In the genomic region with DNA sequence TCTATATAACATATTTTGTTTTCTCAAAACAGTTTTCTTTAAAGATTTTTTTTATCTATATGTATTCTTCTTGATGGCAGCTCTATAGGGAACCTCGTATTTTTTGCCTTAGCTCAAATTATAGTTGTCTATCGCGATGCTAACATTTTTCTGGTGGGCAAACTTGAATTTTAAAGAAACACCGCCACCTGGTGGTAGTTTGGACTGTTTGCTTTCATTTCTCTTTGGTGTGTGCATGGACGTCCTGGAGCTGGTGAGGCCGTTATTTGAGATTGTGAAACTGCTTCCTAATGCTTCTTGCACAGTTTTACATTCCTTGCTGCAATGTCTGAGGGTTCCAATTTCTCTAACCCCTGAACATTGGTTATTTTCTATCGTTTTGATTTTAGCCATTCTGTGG, we compare ENCODE assay signal across 8 mouse cellular contexts. TPM values are rescaled to one million over a fixed set of nuclear protein-coding genes. Genes with fewer than 3 reads are reported as not detected.
DNase-seq lines count a peak whose midpoint lies in the region; ATAC-seq and TF ChIP-seq lines count a peak whose summit lies in the region.

No protein-coding gene starts in this region.

- H3K36me3 ChIP-seq in kidney, embryonic 15.5 days = no peaks in the 10 kb centered on the region
- no peaks in the 10 kb centered on the region for H3K36me3 ChIP-seq in kidney, adult 2 months (ENCODE audit: control insufficient read depth, insufficient read depth, low read length)
- no peaks in the 10 kb centered on the region for H3K36me3 ChIP-seq in limb, embryonic 14.5 days (ENCODE audit: control insufficient read depth, insufficient read depth, low read length)
- no peaks in the 10 kb centered on the region for H3K36me3 ChIP-seq in midbrain, embryonic 16.5 days (ENCODE audit: control insufficient read depth, insufficient read depth, low read length)

- no peak overlapping the region for H3K9ac ChIP-seq in kidney, embryonic 15.5 days
- no peak overlapping the region for H3K9ac ChIP-seq in limb, embryonic 14.5 days (ENCODE audit: low read depth, low read length, severe bottlenecking)
- H3K9ac ChIP-seq in midbrain, embryonic 16.5 days (ENCODE audit: low read depth, low read length) = no peak overlapping the region

- no peak for TF ChIP-seq POLR2A in kidney, adult 2 months (IDR thresholded peaks at IDR 0.05; ENCODE audit: low read depth, low read length)
- TF ChIP-seq POLR2A in limb, embryonic 14.5 days (IDR thresholded peaks at IDR 0.05; ENCODE audit: borderline replicate concordance, extremely low read depth, insufficient read depth, insufficient read length) = no peak

- no peaks in the 10 kb centered on the region for H3K4me1 ChIP-seq in kidney, embryonic 15.5 days
- no peaks in the 10 kb centered on the region for H3K4me1 ChIP-seq in kidney, adult 2 months (ENCODE audit: control insufficient read depth, insufficient read depth, low read length)
- H3K4me1 ChIP-seq in limb, embryonic 14.5 days (ENCODE audit: control insufficient read depth, insufficient read depth, low read length) = no peaks in the 10 kb centered on the region
- H3K4me1 ChIP-seq in midbrain, embryonic 16.5 days (ENCODE audit: control insufficient read depth, insufficient read depth, low read length) = no peaks in the 10 kb centered on the region

- H3K27me3 ChIP-seq in kidney, embryonic 15.5 days = no peaks in the 10 kb centered on the region
- H3K27me3 ChIP-seq in kidney, adult 2 months (replicated peaks; ENCODE audit: control insufficient read depth, insufficient read depth, low read length) = no peaks in the 10 kb centered on the region
- no peaks in the 10 kb centered on the region for H3K27me3 ChIP-seq in limb, embryonic 14.5 days (ENCODE audit: control insufficient read depth, insufficient read depth, low read length)
- no peaks in the 10 kb centered on the region for H3K27me3 ChIP-seq in midbrain, embryonic 16.5 days (ENCODE audit: control insufficient read depth, insufficient read depth, low read depth, low read length)

- WGBS in kidney, embryonic 15.5 days = 2% methylated on average over 7 of the region's 7 CpGs
- 2% methylated on average over 7 of the region's 7 CpGs for WGBS in kidney, adult 2 months
- 5% methylated on average over 7 of the region's 7 CpGs for WGBS in limb, embryonic 14.5 days
- WGBS in midbrain, embryonic 16.5 days = 2% methylated on average over 7 of the region's 7 CpGs

- no peak overlapping the region for H3K4me3 ChIP-seq in kidney, embryonic 15.5 days (replicated peaks)
- no peak overlapping the region for H3K4me3 ChIP-seq in kidney, adult 2 months (ENCODE audit: insufficient read depth, low read depth, low read length)
- no peak overlapping the region for H3K4me3 ChIP-seq in limb, embryonic 14.5 days (replicated peaks; ENCODE audit: low read length)
- no peak overlapping the region for H3K4me3 ChIP-seq in midbrain, embryonic 16.5 days (ENCODE audit: low read depth, low read length)

- peaks cover 3% of the 10 kb centered on the region; the same call in 1 of the 2 replicates for H3K9me3 ChIP-seq in kidney, embryonic 15.5 days (replicated peaks)
- no peaks in the 10 kb centered on the region for H3K9me3 ChIP-seq in limb, embryonic 14.5 days (ENCODE audit: control insufficient read depth, low read length)
- H3K9me3 ChIP-seq in midbrain, embryonic 16.5 days (replicated peaks; ENCODE audit: control insufficient read depth, low read length, poor library complexity, severe bottlenecking) = peaks cover 4% of the 10 kb centered on the region

- H3K4me2 ChIP-seq in kidney, embryonic 15.5 days = no peak overlapping the region
- no peak overlapping the region for H3K4me2 ChIP-seq in limb, embryonic 14.5 days (replicated peaks; ENCODE audit: low read depth, low read length, severe bottlenecking)
- H3K4me2 ChIP-seq in midbrain, embryonic 16.5 days (ENCODE audit: low read length) = no peak overlapping the region

- no peak for ATAC-seq in kidney, embryonic 15.5 days (replicated peaks; ENCODE audit: low FRiP score)
- peak; percentile 60; the same call in 1 of the 2 replicates for ATAC-seq in limb, embryonic 14.5 days (ENCODE audit: low FRiP score, low read depth)
- ATAC-seq in midbrain, embryonic 16.5 days = peak; percentile 81

- peak; percentile 68 for DNase-seq in kidney, adult 18-20 months
- peak; percentile 62 to 78 for DNase-seq in cerebellum, postnatal 25 days
- peak; percentile 22 to 45 for DNase-seq in gastrocnemius, adult 8-10 months (ENCODE audit: low spot score in 2 of 2)
- DNase-seq in kidney, adult 2 months = peak; percentile 85
- DNase-seq in limb, embryonic 14.5 days (ENCODE audit: low spot score) = peak; percentile 88
- peak; percentile 40 to 73 for DNase-seq in spleen, postnatal 14 days (ENCODE audit: low spot score in 2 of 2)

- no peak overlapping the region for H3K27ac ChIP-seq in kidney, embryonic 15.5 days
- no peak overlapping the region for H3K27ac ChIP-seq in kidney, adult 2 months (ENCODE audit: insufficient read depth, low read depth, low read length)
- H3K27ac ChIP-seq in limb, embryonic 14.5 days (replicated peaks; ENCODE audit: low read depth, low read length) = no peak overlapping the region
- H3K27ac ChIP-seq in midbrain, embryonic 16.5 days (ENCODE audit: low read length) = no peak overlapping the region

- peak; percentile 61 for TF ChIP-seq CTCF in kidney, adult 2 months (conservative IDR thresholded peaks at IDR 0.05; ENCODE audit: insufficient read depth, insufficient read length, low read depth, low read length)

RNA-seq across cellular contexts. Expression of gene Hsdl2, which starts 11.8 kb away (rescaled TPM):
- polyA plus RNA-seq in kidney, embryonic 15.5 days (2015; fragmentation: Nextera tagmentation; extraction: Ambion mirVana) = 24.1 and 25.4 TPM in 2 replicates
- 10 to 100 TPM; 46.2 to 62.6 (median 48.7) TPM for total RNA-seq in gastrocnemius, adult 8-10 months (2022)
- polyA plus RNA-seq in kidney, adult 2 months (2012; rRNA removed) = 21.0 and 27.8 TPM in 2 replicates
- 11.5 and 16.1 TPM in 2 replicates for polyA plus RNA-seq in limb, embryonic 14.5 days (2012; rRNA removed)
- polyA plus RNA-seq in limb, embryonic 14.5 days (2014; fragmentation: Nextera tagmentation; extraction: Ambion mirVana) = 19.6 and 22.8 TPM in 2 replicates
- polyA plus RNA-seq in midbrain, embryonic 16.5 days (2015; fragmentation: Nextera tagmentation; extraction: Ambion mirVana) = 31.5 and 34.5 TPM in 2 replicates

RNA-seq across cellular contexts. Expression of gene Ptbp3, which starts 20.4 kb away (rescaled TPM):
- 64.9 and 67.2 TPM in 2 replicates for polyA plus RNA-seq in kidney, embryonic 15.5 days (2015; fragmentation: Nextera tagmentation; extraction: Ambion mirVana)
- 1 to 10 TPM; 4.6 to 8.7 (median 6.6) TPM for total RNA-seq in gastrocnemius, adult 8-10 months (2022)
- 32.8 and 33.8 TPM in 2 replicates for polyA plus RNA-seq in kidney, adult 2 months (2012; rRNA removed)
- 27.1 and 30.7 TPM in 2 replicates for polyA plus RNA-seq in limb, embryonic 14.5 days (2012; rRNA removed)
- 53.1 and 56.0 TPM in 2 replicates for polyA plus RNA-seq in limb, embryonic 14.5 days (2014; fragmentation: Nextera tagmentation; extraction: Ambion mirVana)
- polyA plus RNA-seq in midbrain, embryonic 16.5 days (2015; fragmentation: Nextera tagmentation; extraction: Ambion mirVana) = 14.1 and 19.3 TPM in 2 replicates

RNA-seq across cellular contexts. Expression of gene E130308A19Rik, which starts 56.5 kb away (rescaled TPM):
- 34.9 and 35.6 TPM in 2 replicates for polyA plus RNA-seq in kidney, embryonic 15.5 days (2015; fragmentation: Nextera tagmentation; extraction: Ambion mirVana)
- 1 to 10 TPM; 4.6 to 8.9 (median 6.2) TPM for total RNA-seq in gastrocnemius, adult 8-10 months (2022)
- polyA plus RNA-seq in kidney, adult 2 months (2012; rRNA removed) = 9.6 and 10.8 TPM in 2 replicates
- 7.6 and 8.2 TPM in 2 replicates for polyA plus RNA-seq in limb, embryonic 14.5 days (2012; rRNA removed)
- polyA plus RNA-seq in limb, embryonic 14.5 days (2014; fragmentation: Nextera tagmentation; extraction: Ambion mirVana) = 17.6 and 19.7 TPM in 2 replicates
- polyA plus RNA-seq in midbrain, embryonic 16.5 days (2015; fragmentation: Nextera tagmentation; extraction: Ambion mirVana) = 38.1 and 51.2 TPM in 2 replicates

Comparison
In these comparisons a context has a peak if more than half of its experiments do, and no peak if none do; other contexts are left out.
1. DNase-seq: peak in every context shown above with its lines; median percentile 88 in limb, embryonic 14.5 days; 85 in kidney, adult 2 months; 70 in cerebellum, postnatal 25 days; 68 in kidney, adult 18-20 months; 56 in spleen, postnatal 14 days; 34 in gastrocnemius, adult 8-10 months.